Mouse (Mus musculus): ENCODE results near the gene Tmem115. TPM values are rescaled to one million over a fixed set of nuclear protein-coding genes. Genes with fewer than 3 reads are reported as not detected.
"Not testable (repeated sequence)": the region's sequence is repeated elsewhere in the genome, so short reads cannot be mapped to it uniquely, and the experiment has no call there.

Tmem115 gene
- total and polyA plus RNA-seq, 2 experiments: 10.9 to 47.3 TPM

DNA sequence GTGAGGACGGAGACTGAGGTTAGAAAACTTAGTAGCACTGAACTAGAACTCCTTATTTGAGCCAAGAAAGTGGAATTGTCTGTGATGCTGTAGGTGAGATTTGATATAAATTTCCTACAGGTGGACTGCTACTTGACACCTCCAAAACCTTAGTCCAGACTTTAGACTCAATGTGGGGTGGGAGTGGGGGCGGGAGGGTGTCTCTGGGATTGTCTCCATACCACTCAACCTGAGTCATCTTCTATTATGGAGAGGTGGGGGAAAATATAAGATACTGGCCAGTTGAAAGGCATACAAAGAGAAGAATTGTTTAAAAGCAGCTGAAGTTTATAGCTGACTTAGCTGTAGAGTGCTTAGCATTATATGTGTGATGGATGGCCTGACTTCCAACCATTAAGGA lies 22.0 kb downstream of the Tmem115 start:
- Histone ChIP-seq H3K79me2 (ENCODE audit: control insufficient read depth, insufficient read depth, low read length) (no peaks in the 10 kb centered on the region; the same call in 1 of the 2 replicates), H3K4me3 (ENCODE audit: insufficient read depth, low read depth, low read length) (peak overlapping the region; percentile 56), H3K27me3 (ENCODE audit: control insufficient read depth, insufficient read depth, low read length) (no peaks in the 10 kb centered on the region), H3K36me3 (ENCODE audit: control insufficient read depth, insufficient read depth, low read length) (peaks cover 28% of the 10 kb centered on the region), H3K27ac (replicated peaks; ENCODE audit: insufficient read depth, low read depth, low read length) (peak overlapping the region; percentile 62), H3K9ac (ENCODE audit: low read depth, low read length) (peak overlapping the region; percentile 68; the same call in 1 of the 2 replicates), H3K4me1 (ENCODE audit: control insufficient read depth, insufficient read depth, low read length) (peaks cover 17% of the 10 kb centered on the region)
- DNase-seq (ENCODE audit: extremely low read depth, low read depth, low spot score): no peak
- no peak for TF ChIP-seq POLR2A (IDR thresholded peaks at IDR 0.05; ENCODE audit: extremely low read depth, insufficient read depth, low read length)
- no peak for TF ChIP-seq CTCF (IDR thresholded peaks at IDR 0.05; ENCODE audit: low read depth, low read length)
- 33% methylated on average over 2 of the region's 2 CpGs for WGBS

DNA sequence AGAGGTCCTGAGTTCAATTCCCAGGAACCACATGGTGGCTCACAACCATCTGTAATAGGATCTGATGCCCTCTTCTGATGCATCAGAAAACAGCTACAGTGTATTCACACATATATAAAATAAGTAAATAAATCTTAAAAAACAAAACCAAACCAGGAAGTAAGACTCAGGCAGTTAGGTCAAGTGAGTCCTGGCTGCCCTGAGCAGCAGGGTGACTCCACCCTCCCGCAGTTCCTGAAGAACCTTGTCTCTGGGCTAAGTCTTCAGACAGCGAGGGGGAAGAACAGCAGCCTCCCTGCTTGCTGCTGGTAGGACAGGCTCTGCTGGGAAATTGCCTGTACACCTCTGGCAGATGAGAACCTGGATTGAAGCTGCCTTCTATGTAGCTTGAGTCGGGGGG lies 22.6 kb downstream of the Tmem115 start:
- Histone ChIP-seq H3K9ac (ENCODE audit: low read depth, low read length) (no peak overlapping the region), H3K36me3 (ENCODE audit: control insufficient read depth, insufficient read depth, low read length) (peaks cover 32% of the 10 kb centered on the region), H3K4me3 (ENCODE audit: insufficient read depth, low read depth, low read length) (no peak overlapping the region), H3K27ac (replicated peaks; ENCODE audit: insufficient read depth, low read depth, low read length) (no peak overlapping the region), H3K79me2 (ENCODE audit: control insufficient read depth, insufficient read depth, low read length) (no peaks in the 10 kb centered on the region; the same call in 1 of the 2 replicates), H3K4me1 (ENCODE audit: control insufficient read depth, insufficient read depth, low read length) (peaks cover 14% of the 10 kb centered on the region), H3K27me3 (ENCODE audit: control insufficient read depth, insufficient read depth, low read length) (no peaks in the 10 kb centered on the region)
- 66% methylated on average over 3 of the region's 3 CpGs for WGBS
- TF ChIP-seq CTCF (IDR thresholded peaks at IDR 0.05; ENCODE audit: low read depth, low read length) (no peak), POLR2A (IDR thresholded peaks at IDR 0.05; ENCODE audit: extremely low read depth, insufficient read depth, low read length) (no peak)
- DNase-seq (ENCODE audit: extremely low read depth, low read depth, low spot score): no peak

DNA sequence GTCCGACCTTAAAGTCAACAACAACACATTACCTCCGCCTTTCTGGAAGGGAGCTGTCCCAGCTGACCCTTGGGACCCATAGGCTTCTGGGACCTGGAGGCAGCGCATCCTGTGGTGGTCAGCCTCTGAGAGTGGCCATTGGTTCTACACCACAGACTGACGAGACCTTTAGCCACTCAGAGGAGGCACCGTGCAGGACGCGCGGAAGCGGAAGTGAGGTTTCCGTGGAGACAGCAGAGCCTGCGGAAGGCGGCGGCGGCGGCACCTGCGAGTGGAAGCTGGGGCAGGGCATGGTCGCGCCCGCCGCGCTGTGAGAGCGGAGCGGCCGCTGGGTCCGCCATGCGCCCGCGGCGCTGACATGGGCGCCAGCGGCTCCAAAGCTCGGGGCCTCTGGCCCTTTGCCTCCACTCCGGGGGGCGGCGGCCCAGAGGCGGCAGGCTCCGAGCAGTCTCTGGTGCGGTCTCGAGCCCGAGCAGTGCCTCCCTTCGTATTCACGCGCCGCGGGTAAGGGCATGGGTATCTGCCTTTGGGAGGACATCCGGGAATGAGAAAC lies 29.4 kb downstream of the Tmem115 start, which contains the start of gene Tusc2:
Gene Tusc2, plus strand, starts transcription at position 227 of the 553 bp plus-strand sequence.
- peaks cover 21% of the 10 kb centered on the region for H3K4me1 ChIP-seq (ENCODE audit: control insufficient read depth, insufficient read depth, low read length)
- under 1% methylated on average over 46 of the region's 46 CpGs for WGBS
- TF ChIP-seq CTCF (IDR thresholded peaks at IDR 0.05; ENCODE audit: low read depth, low read length): no peak
- peak; percentile 53; the same call in 1 of the 2 replicates for TF ChIP-seq POLR2A (IDR thresholded peaks at IDR 0.05; ENCODE audit: extremely low read depth, insufficient read depth, low read length)
- H3K9ac ChIP-seq (ENCODE audit: low read depth, low read length): peak within 1 kb of the TSS; percentile 89
- peaks cover 9% of the 10 kb centered on the region; the same call in 1 of the 2 replicates for H3K79me2 ChIP-seq (ENCODE audit: control insufficient read depth, insufficient read depth, low read length)
- no peaks in the 10 kb centered on the region for H3K27me3 ChIP-seq (ENCODE audit: control insufficient read depth, insufficient read depth, low read length)
- H3K27ac ChIP-seq (replicated peaks; ENCODE audit: insufficient read depth, low read depth, low read length): peak within 1 kb of the TSS; percentile 80
- H3K36me3 ChIP-seq (ENCODE audit: control insufficient read depth, insufficient read depth, low read length): peaks cover 27% of the 10 kb centered on the region
- peak within 1 kb of the TSS; percentile 79 for H3K4me3 ChIP-seq (ENCODE audit: insufficient read depth, low read depth, low read length)
- DNase-seq (ENCODE audit: extremely low read depth, low read depth, low spot score): peak; percentile 97

DNA sequence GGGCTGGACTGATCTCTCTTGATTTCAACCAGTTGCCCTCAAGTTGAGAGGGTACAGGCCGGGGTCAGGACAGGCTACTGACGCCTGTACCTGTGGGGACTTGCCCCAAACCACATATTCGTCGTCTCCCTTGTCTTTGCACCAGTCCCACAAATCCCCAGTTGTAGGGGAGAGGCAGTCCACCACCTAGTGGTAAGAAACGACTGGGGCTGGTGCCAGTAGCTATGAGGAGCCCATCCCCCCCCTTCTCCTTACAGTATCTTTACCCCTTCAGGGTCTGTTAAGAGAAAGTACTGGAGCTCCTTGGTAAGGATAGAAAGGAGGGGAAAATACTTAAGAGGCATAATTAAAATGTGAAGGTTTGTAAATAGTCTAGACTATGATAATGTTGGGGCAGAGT lies 31.8 kb downstream of the Tmem115 start:
- Histone ChIP-seq H3K36me3 (ENCODE audit: control insufficient read depth, insufficient read depth, low read length) (peaks cover 11% of the 10 kb centered on the region), H3K27ac (replicated peaks; ENCODE audit: insufficient read depth, low read depth, low read length) (peak overlapping the region; percentile 12), H3K79me2 (ENCODE audit: control insufficient read depth, insufficient read depth, low read length) (peaks cover 24% of the 10 kb centered on the region; the same call in 1 of the 2 replicates), H3K4me1 (ENCODE audit: control insufficient read depth, insufficient read depth, low read length) (peaks cover 29% of the 10 kb centered on the region)
- not testable (repeated sequence) for H3K4me3 ChIP-seq (ENCODE audit: insufficient read depth, low read depth, low read length); H3K9ac ChIP-seq (ENCODE audit: low read depth, low read length); DNase-seq (ENCODE audit: extremely low read depth, low read depth, low spot score); H3K27me3 ChIP-seq (ENCODE audit: control insufficient read depth, insufficient read depth, low read length)
- WGBS: 59% methylated on average over 5 of the region's 5 CpGs

DNA sequence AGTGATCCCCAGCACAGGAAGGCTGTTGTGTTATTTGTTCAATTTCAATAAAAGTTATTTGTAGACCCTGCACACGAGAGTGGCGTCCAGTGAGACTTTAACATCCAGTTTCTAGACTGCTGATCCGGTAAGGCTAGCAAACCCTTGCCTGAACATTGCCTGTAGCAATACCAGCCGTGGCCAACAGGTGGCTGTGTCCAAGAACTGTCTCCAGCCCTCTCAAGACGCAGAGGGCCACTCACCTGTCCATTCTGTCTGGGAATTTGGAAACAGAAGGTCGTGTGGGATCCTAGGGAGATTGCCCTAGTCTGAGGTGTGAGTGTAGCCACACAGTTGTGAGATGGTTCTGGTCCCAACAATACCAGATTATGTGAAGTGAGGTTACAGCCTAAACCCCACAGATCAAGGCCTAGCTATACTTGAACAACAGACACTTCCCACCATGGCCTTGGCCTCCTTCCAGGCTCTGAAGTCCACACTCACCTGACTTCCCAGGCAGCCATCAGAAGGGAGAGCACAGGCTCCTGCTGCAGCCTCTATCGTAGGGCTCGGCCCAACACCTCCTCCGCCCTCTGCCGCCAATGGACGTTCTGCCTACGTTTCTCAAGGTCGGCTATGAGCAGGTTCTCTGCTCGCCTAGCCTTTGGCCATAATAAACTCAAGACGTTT lies 32.4 kb downstream of the Tmem115 start:
- WGBS: 18% methylated on average over 15 of the region's 15 CpGs
- peaks cover 29% of the 10 kb centered on the region; the same call in 1 of the 2 replicates for H3K79me2 ChIP-seq (ENCODE audit: control insufficient read depth, insufficient read depth, low read length)
- peaks cover 7% of the 10 kb centered on the region for H3K36me3 ChIP-seq (ENCODE audit: control insufficient read depth, insufficient read depth, low read length)
- no peaks in the 10 kb centered on the region for H3K27me3 ChIP-seq (ENCODE audit: control insufficient read depth, insufficient read depth, low read length)
- H3K4me1 ChIP-seq (ENCODE audit: control insufficient read depth, insufficient read depth, low read length): peaks cover 35% of the 10 kb centered on the region
- H3K27ac ChIP-seq (replicated peaks; ENCODE audit: insufficient read depth, low read depth, low read length): peak overlapping the region; percentile 94
- DNase-seq (ENCODE audit: extremely low read depth, low read depth, low spot score): peak; percentile 79
- peak overlapping the region; percentile 21 for H3K9ac ChIP-seq (ENCODE audit: low read depth, low read length)
- TF ChIP-seq POLR2A (IDR thresholded peaks at IDR 0.05; ENCODE audit: extremely low read depth, insufficient read depth, low read length) (0 out of 2 replicates have a peak, but pooled peaks have one; percentile 26), CTCF (IDR thresholded peaks at IDR 0.05; ENCODE audit: low read depth, low read length) (peak; percentile 92)
- peak overlapping the region; percentile 28 for H3K4me3 ChIP-seq (ENCODE audit: insufficient read depth, low read depth, low read length)

DNA sequence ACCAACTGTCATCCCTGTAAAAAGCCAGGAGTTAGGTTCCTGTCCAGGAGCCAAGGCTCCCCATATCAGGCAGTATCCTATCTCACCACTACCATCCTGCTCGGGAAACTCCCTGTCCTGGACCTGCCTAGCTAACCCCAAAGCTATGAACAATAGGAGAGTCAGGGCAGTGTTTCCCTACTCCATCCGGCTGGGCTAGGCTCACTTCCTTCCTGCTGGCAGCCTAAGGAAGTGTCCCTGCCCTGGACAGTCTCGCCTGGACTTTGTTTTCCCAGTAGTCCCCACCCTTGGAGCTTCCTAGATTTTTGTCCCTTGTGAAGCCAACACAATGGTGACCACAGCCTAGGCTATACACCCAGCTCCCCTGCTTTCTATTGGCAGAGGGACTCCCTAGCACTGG lies 33.1 kb downstream of the Tmem115 start:
- Histone ChIP-seq H3K27ac (replicated peaks; ENCODE audit: insufficient read depth, low read depth, low read length) (peak overlapping the region; percentile 94), H3K36me3 (ENCODE audit: control insufficient read depth, insufficient read depth, low read length) (peaks cover 2% of the 10 kb centered on the region), H3K4me1 (ENCODE audit: control insufficient read depth, insufficient read depth, low read length) (peaks cover 41% of the 10 kb centered on the region), H3K4me3 (ENCODE audit: insufficient read depth, low read depth, low read length) (no peak overlapping the region), H3K9ac (ENCODE audit: low read depth, low read length) (peak overlapping the region; percentile 82; the same call in 1 of the 2 replicates), H3K79me2 (ENCODE audit: control insufficient read depth, insufficient read depth, low read length) (peaks cover 29% of the 10 kb centered on the region; the same call in 1 of the 2 replicates), H3K27me3 (ENCODE audit: control insufficient read depth, insufficient read depth, low read length) (no peaks in the 10 kb centered on the region)
- WGBS: 7% methylated on average over 3 of the region's 3 CpGs
- DNase-seq (ENCODE audit: extremely low read depth, low read depth, low spot score): peak; percentile 62
- TF ChIP-seq POLR2A (IDR thresholded peaks at IDR 0.05; ENCODE audit: extremely low read depth, insufficient read depth, low read length): no peak
- TF ChIP-seq CTCF (IDR thresholded peaks at IDR 0.05; ENCODE audit: low read depth, low read length): 0 out of 2 replicates have a peak, but pooled peaks have one; percentile 30

Data from liver, adult 2 months (tissue).